Mouse (Mus musculus) thymus, postnatal 14 days (tissue): ENCODE measurements around the gene Arrdc1.
"Not testable (repeated sequence)": the region's sequence is repeated elsewhere in the genome, so short reads cannot be mapped to it uniquely, and the experiment has no call there.

Experiments
- DNase-seq: peaks from one replicate; pipeline ENCODE4 v3.0.0; 2021

Gene Arrdc1

GRCm38 (mm10) chr2:24935057-24935796, at the start of gene Arrdc1:
Gene Arrdc1 (minus strand): TSS chr2:24935252.
- peak; percentile 95 for DNase-seq

GRCm38 (mm10) chr2:24976960-24977359, 41.9 kb upstream of the Arrdc1 start:
- no peak for DNase-seq

GRCm38 (mm10) chr2:24975704-24976297, 40.7 kb upstream of the Arrdc1 start, which contains the start of gene Pnpla7:
Gene Pnpla7 (plus strand): TSS chr2:24976033.
- DNase-seq = peak; percentile 85

- DNase-seq = peak; percentile 96
Observed at GRCm38 (mm10) chr2:24974906-24975703, 40.1 kb upstream of the Arrdc1 start, which contains the start of gene Mrpl41. Gene Mrpl41 (minus strand): TSS chr2:24975098.

GRCm38 (mm10) chr2:24974452-24974851, 39.4 kb upstream of the Arrdc1 start:
- DNase-seq = not testable (repeated sequence)

- DNase-seq = no peak
Observed at GRCm38 (mm10) chr2:24970386-24970785, 35.3 kb upstream of the Arrdc1 start.

GRCm38 (mm10) chr2:24962304-24963000, 27.4 kb upstream of the Arrdc1 start, which contains the start of gene Dph7:
Gene Dph7 (plus strand): TSS chr2:24962400.
- peak; percentile 89 for DNase-seq

- DNase-seq = no peak
Observed at GRCm38 (mm10) chr2:24960910-24961309, 25.9 kb upstream of the Arrdc1 start.

- no peak for DNase-seq
Observed at GRCm38 (mm10) chr2:24952537-24953055, 17.5 kb upstream of the Arrdc1 start.

GRCm38 (mm10) chr2:24950189-24950535, 15.1 kb upstream of the Arrdc1 start:
- DNase-seq = no peak

GRCm38 (mm10) chr2:24949421-24950188, 14.6 kb upstream of the Arrdc1 start, which contains the start of gene Zmynd19:
Gene Zmynd19 (plus strand): TSS chr2:24949792.
- peak; percentile 99 for DNase-seq

GRCm38 (mm10) chr2:24944304-24944703, 9.3 kb upstream of the Arrdc1 start:
- peak; percentile 40 for DNase-seq

GRCm38 (mm10) chr2:24942092-24942491, 7.0 kb upstream of the Arrdc1 start:
- DNase-seq = no peak

- DNase-seq = no peak
Observed at GRCm38 (mm10) chr2:24934441-24934963, 550 bp downstream of the Arrdc1 start.

- no peak for DNase-seq
Observed at GRCm38 (mm10) chr2:24929593-24929992, 5.5 kb downstream of the Arrdc1 start.

GRCm38 (mm10) chr2:24929119-24929518, 5.9 kb downstream of the Arrdc1 start:
- DNase-seq = no peak

- no peak for DNase-seq
Observed at GRCm38 (mm10) chr2:24927810-24928479, 7.1 kb downstream of the Arrdc1 start.

GRCm38 (mm10) chr2:24926965-24927358, 8.1 kb downstream of the Arrdc1 start:
- DNase-seq = no peak

GRCm38 (mm10) chr2:24926345-24926964, 8.6 kb downstream of the Arrdc1 start:
- DNase-seq = no peak

GRCm38 (mm10) chr2:24925284-24925683, 9.8 kb downstream of the Arrdc1 start:
- DNase-seq = no peak
